Mouse (Mus musculus) lung, postnatal 0 days (tissue): ENCODE results near the gene Dram2.

Experiments
- CTCF ChIP-seq: IDR thresholded peaks from 2 replicates; pipeline ENCODE4 v1.5.1; 2016; ENCODE audit warnings: antibody characterized with exemption, mild to moderate bottlenecking
- EP300 ChIP-seq: IDR thresholded peaks from 2 replicates; pipeline ENCODE4 v1.6.1; 2016; ENCODE audit warnings: antibody characterized with exemption, mild to moderate bottlenecking, control low read depth

DNA sequence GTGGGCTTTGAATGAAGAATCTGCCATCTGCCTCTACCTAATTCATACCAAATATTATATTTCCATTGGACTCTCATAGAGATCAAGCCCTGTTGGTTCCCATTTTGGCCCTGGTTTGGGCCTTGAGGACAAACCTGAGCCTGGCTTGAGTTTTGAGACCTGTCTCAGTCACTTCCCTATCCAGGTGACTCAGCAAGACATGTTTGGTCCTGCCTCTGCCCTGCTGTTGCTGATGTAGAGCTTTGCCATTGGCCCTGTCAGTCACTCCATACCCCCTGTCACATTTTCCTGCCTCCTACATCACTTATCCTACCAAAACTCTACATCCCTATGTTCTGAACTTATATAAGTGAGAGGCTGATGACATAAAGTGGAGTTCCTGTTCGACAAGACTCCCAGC, 70.5 kb downstream of the Dram2 start:
- no peak for TF ChIP-seq CTCF
- no peak for TF ChIP-seq EP300
